Mouse (Mus musculus): ENCODE results near the gene Rptor.

Gene Rptor

GRCm38 (mm10) chr11:119602763-119603526 is at the start of gene Rptor:
Gene Rptor, plus strand, starts transcription at chr11:119602905.
- peak; percentile 94 for DNase-seq (ENCODE audit: low read depth)

GRCm38 (mm10) chr11:119554706-119555105 is 48.0 kb upstream of the Rptor start:
- DNase-seq (ENCODE audit: low read depth) = no peak

- DNase-seq (ENCODE audit: low read depth) = no peak
These were observed 47.5 kb upstream of the Rptor start for GRCm38 (mm10) chr11:119555170-119555569.

GRCm38 (mm10) chr11:119557940-119558869 is 44.5 kb upstream of the Rptor start:
- no peak for DNase-seq (ENCODE audit: low read depth)

- DNase-seq (ENCODE audit: low read depth) = no peak
These were observed 43.7 kb upstream of the Rptor start for GRCm38 (mm10) chr11:119558870-119559610.

GRCm38 (mm10) chr11:119562286-119562685 is 40.4 kb upstream of the Rptor start:
- no peak for DNase-seq (ENCODE audit: low read depth)

GRCm38 (mm10) chr11:119563166-119563565 is 39.5 kb upstream of the Rptor start:
- DNase-seq (ENCODE audit: low read depth) = no peak

- no peak for DNase-seq (ENCODE audit: low read depth)
These were observed 38.3 kb upstream of the Rptor start for GRCm38 (mm10) chr11:119564383-119564782.

GRCm38 (mm10) chr11:119565021-119565420 is 37.7 kb upstream of the Rptor start:
- DNase-seq (ENCODE audit: low read depth) = no peak

GRCm38 (mm10) chr11:119565684-119566083 is 37.0 kb upstream of the Rptor start:
- no peak for DNase-seq (ENCODE audit: low read depth)

GRCm38 (mm10) chr11:119566188-119566587 is 36.5 kb upstream of the Rptor start:
- DNase-seq (ENCODE audit: low read depth) = no peak

- DNase-seq (ENCODE audit: low read depth) = no peak
These were observed 30.2 kb upstream of the Rptor start for GRCm38 (mm10) chr11:119572316-119573010.

- DNase-seq (ENCODE audit: low read depth) = no peak
These were observed 25.9 kb upstream of the Rptor start for GRCm38 (mm10) chr11:119576855-119577254.

GRCm38 (mm10) chr11:119577721-119578120 is 25.0 kb upstream of the Rptor start:
- DNase-seq (ENCODE audit: low read depth) = no peak

GRCm38 (mm10) chr11:119586511-119586910 is 16.2 kb upstream of the Rptor start:
- DNase-seq (ENCODE audit: low read depth) = no peak

- no peak for DNase-seq (ENCODE audit: low read depth)
These were observed 15.6 kb upstream of the Rptor start for GRCm38 (mm10) chr11:119587112-119587511.

GRCm38 (mm10) chr11:119589242-119589641 is 13.5 kb upstream of the Rptor start:
- no peak for DNase-seq (ENCODE audit: low read depth)

- DNase-seq (ENCODE audit: low read depth) = no peak
These were observed 8.7 kb upstream of the Rptor start for GRCm38 (mm10) chr11:119593966-119594365.

- no peak for DNase-seq (ENCODE audit: low read depth)
These were observed 3.8 kb upstream of the Rptor start for GRCm38 (mm10) chr11:119598856-119599255.

GRCm38 (mm10) chr11:119600286-119600685 is 2.4 kb upstream of the Rptor start:
- DNase-seq (ENCODE audit: low read depth) = no peak

GRCm38 (mm10) chr11:119602177-119602700 is 466 bp upstream of the Rptor start:
- DNase-seq (ENCODE audit: low read depth) = no peak

All from fibroblast of lung, adult 2 months (primary cell).